Mouse (Mus musculus): ENCODE measurements around the gene Szt2.

Szt2 gene

DNA sequence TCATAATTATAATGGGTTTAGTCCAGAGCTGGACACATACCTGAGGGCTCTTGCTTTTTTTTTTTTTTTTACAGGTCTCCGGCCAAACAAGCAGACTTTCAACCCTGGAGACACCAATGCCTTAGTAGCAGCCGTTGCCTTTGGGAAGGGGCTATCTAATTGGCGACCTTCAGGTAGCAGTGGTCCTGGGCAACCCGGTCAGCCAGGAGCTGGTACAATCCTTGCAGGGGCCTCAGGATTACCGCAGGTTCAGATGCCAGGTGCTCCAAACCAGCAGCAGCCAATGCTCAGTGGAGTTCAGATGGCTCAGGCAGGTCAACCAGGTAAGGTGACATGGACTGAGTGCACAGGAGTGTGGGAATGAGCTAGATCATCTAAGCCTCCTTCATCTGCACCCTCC, 4.5 kb upstream of the Szt2 start:
- DNase-seq (ENCODE audit: low spot score in 2 of 2): no peak

DNA sequence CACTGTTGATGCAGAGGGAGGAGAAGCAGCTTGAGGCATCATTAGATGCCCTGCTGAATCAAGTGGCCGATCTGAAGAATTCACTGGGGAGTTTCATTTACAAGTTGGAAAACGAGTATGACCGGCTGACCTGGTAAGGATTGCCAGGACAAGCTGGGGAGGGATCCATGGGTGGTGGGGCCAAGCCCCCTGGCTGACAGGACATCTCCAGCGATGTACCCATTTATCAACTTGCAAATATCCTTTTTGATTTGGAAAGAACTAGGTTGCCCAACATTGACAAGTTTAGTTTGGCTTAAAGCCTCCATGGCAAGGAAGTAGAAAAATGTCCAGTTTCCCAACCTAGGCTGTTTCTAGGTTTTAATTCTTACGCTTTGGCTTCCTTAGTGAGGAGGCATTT, 1.8 kb upstream of the Szt2 start:
- no peak for DNase-seq (ENCODE audit: low spot score in 2 of 2)

- DNase-seq (ENCODE audit: low spot score in 2 of 2): no peak
These were observed 6.4 kb downstream of the Szt2 start for GRCm38 (mm10) chr4:118402701-118403100.

DNA sequence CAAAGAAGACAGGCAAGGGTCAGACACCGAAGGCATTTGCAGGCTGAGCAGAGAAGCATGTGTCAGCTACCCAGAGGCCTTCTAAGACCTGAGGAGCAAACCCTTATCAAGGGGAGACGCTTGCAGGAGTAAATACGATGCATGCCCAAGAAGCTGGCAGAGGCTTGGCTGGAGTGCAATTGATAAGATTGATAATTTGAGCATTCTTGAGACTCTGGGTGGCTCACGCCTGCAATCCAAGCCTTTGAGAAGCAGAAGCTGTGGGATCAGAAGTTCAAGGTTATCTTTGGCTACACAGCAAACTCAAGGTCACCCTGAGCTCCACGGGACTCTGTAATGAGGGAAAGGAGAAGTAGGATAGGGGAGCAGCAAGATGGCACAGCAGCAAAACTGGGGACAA, 7.2 kb downstream of the Szt2 start:
- DNase-seq (ENCODE audit: low spot score in 2 of 2): no peak

- DNase-seq (ENCODE audit: low spot score in 2 of 2): no peak
These were observed 7.7 kb downstream of the Szt2 start for GRCm38 (mm10) chr4:118401421-118401820.

GRCm38 (mm10) chr4:118398400-118398799, 10.7 kb downstream of the Szt2 start:
- no peak for DNase-seq (ENCODE audit: low spot score in 2 of 2)

DNA sequence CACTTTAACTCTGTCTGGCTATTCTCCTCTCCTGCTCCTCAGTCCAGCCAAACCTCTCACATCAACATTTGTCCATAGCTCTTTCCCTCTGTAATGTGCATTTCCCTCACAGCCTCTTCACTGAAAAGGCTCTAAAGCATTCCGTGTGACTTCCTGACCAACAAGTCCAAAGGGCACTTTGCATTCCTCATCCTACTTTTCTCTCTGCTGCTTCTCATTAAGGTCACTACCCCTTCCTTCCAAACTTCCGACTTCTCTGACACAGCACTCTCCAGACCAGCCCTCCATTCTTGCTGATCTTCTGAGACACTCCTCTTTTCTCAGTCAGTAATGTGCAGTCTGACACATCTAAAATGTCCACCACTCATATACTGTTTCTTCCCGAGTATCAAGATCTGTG, 12.6 kb downstream of the Szt2 start:
- no peak for DNase-seq (ENCODE audit: low spot score in 2 of 2)

- DNase-seq (ENCODE audit: low spot score in 2 of 2): no peak
These were observed 13.8 kb downstream of the Szt2 start for GRCm38 (mm10) chr4:118395289-118395688.

DNA sequence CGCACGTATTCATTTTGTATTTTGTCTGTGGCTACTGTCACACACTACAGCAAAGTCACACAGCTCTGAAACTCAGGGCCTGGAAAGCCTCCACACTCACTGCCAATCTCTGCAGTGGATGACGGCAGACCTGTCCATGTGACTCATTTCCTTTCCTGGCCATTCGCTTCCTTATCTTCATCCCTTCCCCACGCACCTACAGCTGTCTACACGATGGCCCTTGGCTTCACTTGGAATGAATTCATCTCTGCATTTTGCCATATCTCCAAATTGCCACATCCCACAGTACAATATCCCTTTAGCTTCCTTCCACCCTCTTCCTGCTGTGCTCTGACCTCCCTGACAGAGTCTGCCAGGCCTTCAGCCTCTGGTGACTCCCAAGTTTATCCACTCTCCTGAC, 14.6 kb downstream of the Szt2 start:
- no peak for DNase-seq (ENCODE audit: low spot score in 2 of 2)

GRCm38 (mm10) chr4:118390146-118390545, 18.9 kb downstream of the Szt2 start:
- DNase-seq (ENCODE audit: low spot score in 2 of 2): no peak

- no peak for DNase-seq (ENCODE audit: low spot score in 2 of 2)
These were observed 21.8 kb downstream of the Szt2 start for GRCm38 (mm10) chr4:118387316-118387715.

- no peak for DNase-seq (ENCODE audit: low spot score in 2 of 2)
These were observed 25.8 kb downstream of the Szt2 start for GRCm38 (mm10) chr4:118383271-118383670.

- no peak for DNase-seq (ENCODE audit: low spot score in 2 of 2)
These were observed 33.1 kb downstream of the Szt2 start for GRCm38 (mm10) chr4:118375999-118376398.

- DNase-seq (ENCODE audit: low spot score in 2 of 2): no peak
These were observed 37.3 kb downstream of the Szt2 start for GRCm38 (mm10) chr4:118371822-118372221.

- no peak for DNase-seq (ENCODE audit: low spot score in 2 of 2)
These were observed 40.5 kb downstream of the Szt2 start for GRCm38 (mm10) chr4:118368616-118369015.

DNA sequence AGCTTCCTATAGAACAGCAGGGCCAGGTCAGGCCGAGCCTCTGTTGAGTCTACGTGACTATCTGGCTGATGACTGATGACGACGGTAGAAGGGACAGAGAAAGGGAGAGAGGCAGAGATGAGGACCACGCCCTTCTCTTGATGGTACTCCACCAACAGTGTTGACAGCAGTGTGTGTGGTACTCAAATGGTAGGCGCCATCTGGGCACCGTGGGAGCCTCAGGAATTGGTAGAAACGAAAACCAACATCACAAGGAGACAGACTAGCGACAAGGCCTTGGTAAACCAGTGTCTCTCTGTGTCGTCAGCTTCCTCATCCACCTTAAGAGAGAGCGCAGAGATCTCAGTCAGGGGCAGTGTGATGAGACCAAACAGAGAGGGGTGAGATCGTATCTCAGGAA, 41.5 kb downstream of the Szt2 start:
- DNase-seq (ENCODE audit: low spot score in 2 of 2): no peak

DNA sequence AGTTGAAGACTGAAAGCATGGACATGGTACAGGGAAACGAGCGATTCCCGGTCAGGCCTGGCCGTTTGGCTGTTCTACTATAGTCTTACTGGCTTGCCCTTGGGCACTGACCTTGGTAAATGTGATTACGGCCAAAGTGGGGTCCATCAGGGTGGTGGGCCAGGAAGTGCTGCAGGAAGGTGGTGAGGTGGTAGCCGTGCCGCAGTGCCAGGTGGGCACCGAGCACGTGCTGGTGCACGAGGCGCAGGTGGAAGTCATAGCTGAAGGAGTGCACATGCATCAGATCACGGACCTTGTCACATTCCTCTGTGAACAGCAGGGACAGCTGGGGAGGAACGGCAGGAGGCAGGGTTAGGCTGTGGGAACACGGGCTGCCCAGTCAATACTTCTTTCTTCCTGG, 43.1 kb downstream of the Szt2 start:
- no peak for DNase-seq (ENCODE audit: low spot score in 2 of 2)

GRCm38 (mm10) chr4:118364641-118365040, 44.4 kb downstream of the Szt2 start:
- no peak for DNase-seq (ENCODE audit: low spot score in 2 of 2)

GRCm38 (mm10) chr4:118363985-118364384, 45.1 kb downstream of the Szt2 start:
- no peak for DNase-seq (ENCODE audit: low spot score in 2 of 2)

GRCm38 (mm10) chr4:118362879-118363278, 46.2 kb downstream of the Szt2 start:
- DNase-seq (ENCODE audit: low spot score in 2 of 2): no peak

DNA sequence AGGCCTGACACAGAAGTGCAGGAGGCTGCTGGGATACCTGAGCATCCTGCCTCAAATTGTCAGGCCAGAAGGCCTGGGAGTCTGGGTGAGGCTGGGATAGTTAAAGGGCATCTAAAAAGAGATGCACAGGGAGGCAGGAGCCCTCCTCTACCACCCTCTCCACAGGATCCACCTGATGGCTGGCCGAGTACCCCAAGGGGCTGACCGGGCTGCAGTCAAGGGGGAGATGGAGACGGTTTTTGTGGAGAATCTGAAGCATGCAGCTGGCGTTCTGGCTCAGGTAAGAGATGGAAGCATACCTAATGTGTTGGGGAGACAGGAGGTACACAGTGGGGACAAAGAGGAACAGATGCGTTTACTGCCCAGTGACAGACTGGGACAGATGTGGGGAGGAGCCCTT, 47.6 kb downstream of the Szt2 start:
- no peak for DNase-seq (ENCODE audit: low spot score in 2 of 2)

DNA sequence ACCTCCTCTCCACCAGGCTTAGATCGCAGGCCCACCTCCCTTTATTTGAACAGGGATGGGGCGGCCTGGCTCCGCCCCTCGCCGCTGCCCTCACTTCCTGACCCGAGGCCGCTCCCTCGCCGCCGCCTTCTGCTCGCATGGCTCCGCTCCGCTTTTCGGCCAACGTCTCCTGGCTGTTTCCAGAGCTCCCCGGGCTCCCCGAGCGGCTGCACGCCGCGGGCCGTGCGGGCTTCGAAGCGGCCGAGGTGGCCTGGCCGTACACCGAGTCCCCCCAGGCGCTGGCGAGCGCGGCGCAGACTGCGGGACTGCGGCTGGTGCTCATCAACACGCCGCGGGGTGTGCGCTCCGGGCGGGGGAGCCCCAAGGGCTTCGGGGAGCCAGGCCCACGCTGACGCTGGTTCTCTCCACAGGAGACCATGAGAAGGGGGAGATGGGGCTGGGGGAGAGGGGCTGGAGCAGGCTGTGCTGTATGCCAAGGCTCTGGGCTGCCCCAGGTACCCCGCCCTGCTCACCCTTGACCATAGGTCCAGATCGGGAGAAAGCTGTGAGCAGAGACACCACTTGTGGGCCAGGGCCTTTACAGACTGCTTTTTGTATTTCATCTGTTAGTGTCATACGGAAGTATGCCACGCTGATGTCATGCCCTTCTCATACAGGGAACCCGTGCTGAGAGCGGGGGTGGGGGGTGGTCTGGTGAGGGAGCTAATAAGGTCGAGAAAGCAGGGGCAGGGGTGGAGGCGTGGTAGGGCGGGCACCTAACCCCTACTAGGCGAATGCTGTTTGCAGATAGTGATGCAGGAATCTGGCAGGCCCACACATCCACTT, 49.0 kb downstream of the Szt2 start:
- peak; percentile 48 to 66 for DNase-seq (ENCODE audit: low spot score in 2 of 2)

GRCm38 (mm10) chr4:118359211-118359895, 49.7 kb downstream of the Szt2 start:
- no peak for DNase-seq (ENCODE audit: low spot score in 2 of 2)
